Mouse (Mus musculus) fat pad, adult 2 months (tissue): ENCODE data around the gene Pde7b.

ENCODE experiments used
- DNase-seq: peaks from one replicate; pipeline ENCODE4 v3.0.0-alpha.2; 2011; ENCODE audit warnings: low read depth, low spot score; ENCODE audit errors: extremely low read depth

Gene Pde7b

DNA sequence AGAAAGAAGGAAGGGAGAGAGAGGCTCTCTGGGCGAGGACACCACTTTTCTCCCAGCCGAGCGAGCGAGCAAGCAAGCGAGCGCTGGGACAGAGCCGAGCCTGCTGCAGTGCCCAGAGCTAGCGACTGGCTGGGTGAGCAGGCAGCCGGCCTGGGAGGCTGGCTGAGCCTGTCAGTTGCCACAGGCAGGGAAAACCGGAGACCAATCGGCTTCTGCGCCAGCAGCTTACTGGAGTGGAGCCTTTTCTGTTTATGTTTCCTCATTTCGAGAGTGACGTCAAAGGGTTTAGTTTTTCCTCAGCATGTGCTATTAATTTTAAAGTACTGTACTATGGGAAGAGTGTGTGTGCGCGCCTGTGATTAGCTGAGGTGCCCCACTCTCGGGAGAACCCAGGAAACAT is at the start of gene Pde7b:
Pde7b (minus strand) TSS at position 173 of the 400 bp plus-strand sequence.
- DNase-seq = peak; percentile 8

DNA sequence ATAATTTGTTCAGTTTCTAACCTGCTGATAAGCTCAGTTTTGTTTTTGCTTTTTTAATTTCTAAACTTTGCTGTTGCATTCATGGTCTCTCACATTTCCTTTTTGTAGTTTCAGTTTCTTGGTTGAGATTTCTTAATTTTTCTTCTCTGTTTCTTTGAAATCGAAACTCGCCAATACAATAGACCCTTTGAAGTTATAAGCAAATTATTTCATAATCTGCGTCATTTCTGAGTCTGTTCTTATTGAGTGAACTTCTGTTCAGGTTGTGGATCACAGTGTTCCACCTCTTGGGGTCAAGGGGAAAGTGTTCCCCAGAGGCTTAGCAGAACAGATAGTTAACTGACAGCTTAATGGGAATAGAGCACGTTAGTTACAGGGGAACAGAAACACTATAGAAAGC is 47.2 kb upstream of the Pde7b start:
- DNase-seq = no peak

DNA sequence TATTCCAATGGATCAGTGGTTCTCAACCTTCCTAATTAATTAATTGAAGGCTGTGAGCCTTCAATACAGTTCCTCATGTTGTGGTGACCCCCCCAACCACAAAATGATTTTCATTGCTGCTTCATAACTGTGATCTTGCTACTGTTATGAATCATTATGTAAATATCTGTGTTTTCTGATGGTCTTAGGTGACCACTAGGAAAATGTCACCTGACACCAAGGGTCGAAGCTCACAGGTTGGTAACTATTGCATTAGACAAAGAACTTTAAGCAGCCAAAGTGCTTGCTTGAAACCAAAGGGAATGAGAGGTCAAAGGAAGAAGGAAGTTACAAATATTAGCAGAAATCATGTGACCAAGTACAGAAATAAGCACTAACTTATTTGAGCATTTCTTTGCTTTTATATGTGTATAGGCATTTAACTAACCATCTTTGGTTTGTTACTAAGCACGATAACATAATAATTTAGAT is 45.6 kb upstream of the Pde7b start:
- DNase-seq = no peak

DNA sequence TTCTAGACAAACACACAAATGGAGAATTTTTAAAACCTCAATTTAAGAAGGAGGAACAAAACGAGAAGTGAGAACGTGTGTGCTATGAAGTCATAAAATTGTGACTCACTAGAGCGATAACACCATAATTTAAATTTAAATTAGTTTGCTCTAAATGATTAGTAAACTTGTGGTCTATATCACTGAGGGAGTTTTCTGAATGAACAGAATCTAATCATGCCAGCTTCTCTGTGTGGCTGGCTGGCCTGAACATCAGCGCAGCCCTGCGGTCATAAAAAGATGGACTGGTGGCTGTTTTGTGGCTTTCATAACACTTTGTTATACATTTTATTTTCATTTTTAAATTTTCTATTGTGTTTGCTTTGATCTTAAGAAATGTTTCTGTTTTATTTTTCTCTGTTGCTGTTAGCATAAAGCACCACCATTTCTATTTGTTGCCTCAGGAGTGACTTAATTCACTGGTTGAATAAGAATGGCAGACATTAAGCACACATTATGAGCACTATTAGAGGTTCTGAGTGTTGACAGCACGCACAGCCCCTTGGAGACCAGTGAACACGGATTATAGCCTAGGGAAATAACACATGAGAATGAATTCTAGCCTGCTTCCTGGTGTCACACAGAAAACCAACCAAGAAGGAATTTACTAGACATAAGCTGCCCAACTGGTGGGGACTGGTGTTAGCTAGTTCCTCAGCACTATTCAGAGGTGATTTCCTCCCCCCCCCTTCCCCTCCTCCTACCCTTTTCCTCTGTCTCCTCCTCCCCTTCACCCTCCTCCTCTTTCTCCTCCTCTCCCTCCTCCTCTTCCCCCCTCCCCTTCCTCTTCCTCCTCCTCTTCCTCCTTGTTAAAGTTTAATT is 44.9 kb upstream of the Pde7b start:
- no peak for DNase-seq

DNA sequence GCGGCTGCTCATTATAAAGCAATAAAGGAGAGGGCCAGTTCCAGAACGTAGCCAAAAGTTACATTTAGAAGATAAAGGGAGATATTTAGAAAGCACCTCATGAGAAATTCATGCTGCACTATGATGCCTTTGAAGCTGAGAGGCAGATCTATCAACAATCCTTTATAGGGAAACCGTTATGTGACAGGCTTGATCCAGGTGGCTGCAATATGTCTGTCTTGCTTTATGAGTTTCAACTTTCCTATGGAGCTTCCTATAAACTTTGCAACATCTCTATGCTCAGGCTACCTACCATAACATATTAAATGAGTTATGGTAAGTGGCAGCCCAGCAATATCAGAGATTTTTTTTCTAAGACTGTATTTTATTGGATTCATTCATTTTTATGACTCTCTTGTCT is 39.5 kb upstream of the Pde7b start:
- DNase-seq = no peak

DNA sequence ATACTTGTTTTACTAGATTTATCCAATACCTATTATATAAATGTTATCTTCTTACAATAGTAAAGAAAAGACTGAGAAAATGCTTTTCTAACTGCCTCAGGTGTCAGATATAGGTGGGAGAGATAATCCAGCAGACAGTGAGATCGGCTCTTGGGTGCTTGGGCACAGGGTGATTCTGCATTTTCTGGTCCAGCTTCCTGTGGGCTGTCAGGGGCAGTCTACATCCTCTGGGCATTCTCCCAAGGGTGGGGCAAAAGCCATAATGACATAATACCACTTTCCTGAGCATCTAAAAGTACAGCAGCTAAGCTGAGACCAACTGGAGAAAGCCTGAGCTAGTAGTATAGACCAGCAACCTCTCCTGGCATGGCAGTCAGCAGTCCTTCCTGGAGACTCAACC is 34.1 kb upstream of the Pde7b start:
- DNase-seq = no peak

DNA sequence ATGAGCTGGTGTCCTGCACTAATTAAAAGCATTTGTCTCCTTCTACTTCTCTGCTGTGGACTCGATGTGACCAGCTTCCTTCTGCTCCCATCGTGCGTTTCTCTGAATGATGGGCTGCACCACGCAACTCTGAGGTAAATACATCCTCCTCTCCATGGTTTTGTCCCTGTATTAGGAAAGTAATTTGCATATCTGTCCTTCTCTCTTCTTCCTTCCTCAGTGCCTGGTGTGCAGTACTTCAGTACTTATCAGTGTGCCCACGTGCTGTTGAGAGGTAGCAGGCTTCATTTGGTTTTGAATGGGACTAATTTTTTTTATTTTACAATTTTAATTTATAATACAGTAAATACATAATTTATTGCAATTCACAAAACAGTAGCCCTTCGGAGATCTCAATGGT is 33.4 kb upstream of the Pde7b start:
- DNase-seq = no peak

DNA sequence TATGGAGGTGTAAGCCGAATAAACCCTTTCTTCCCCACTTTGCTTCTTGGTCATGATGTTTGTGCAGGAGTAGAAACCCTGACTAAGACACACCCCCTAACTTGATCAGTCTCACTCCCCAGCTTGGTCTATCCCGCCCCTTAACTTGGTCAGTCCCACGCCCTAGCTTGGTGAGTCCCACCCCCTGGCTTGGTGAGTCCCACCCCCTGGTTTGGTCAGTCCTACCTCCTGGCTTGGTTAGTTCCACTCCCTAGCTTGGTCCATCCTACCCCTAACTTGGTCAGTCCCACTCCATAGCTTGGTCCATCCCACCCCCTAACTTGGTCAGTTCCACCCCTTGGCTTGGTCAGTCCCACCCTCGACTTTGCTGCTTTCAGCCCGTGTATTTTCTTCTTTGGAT is 31.3 kb upstream of the Pde7b start:
- no peak for DNase-seq

DNA sequence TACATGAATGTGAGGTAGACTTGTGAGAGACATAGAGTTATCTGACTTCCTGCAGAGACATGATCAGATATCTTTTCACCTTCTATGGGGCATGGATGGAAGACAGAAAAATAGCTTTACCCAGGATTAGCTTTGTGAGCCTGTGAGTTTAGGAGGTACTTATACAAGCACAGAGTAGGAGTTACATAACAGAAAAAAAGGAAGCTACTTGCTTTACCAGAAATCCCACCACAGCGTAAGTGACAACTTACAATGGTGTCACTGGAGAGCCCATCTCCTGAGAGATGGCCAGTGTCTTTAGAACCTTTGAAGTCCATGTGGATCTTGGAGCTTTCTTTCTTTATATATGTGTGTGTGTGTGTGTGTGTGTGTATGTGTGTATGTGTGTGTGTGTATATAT is 28.0 kb upstream of the Pde7b start:
- no peak for DNase-seq

DNA sequence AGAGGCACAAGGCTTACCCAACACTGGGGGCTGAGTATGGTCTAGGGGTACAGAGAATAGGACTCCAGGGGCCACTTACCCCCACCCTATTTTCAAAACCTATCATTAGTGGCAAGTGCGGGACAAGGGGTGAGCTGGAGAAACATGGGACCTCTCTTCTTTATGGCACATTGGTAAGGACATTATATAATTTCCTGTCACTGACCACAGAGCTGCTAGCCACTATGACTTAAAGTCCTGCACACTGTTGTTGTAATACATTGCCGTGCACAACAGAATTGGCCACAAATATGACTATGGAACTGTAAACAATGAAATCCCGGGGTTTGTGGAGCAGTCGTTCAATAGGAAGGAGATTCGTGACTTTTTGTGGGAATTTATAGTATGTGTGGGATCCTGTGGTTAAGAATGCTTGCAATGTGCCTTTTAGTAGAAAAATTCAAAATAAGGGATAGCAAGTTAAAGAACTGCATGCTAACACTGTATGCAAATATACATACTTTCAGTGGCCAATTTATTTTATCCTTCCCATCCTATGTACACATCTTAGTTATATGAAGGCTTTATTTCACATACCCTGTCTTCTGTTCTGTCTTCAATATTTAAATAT is 25.9 kb upstream of the Pde7b start:
- DNase-seq = no peak

DNA sequence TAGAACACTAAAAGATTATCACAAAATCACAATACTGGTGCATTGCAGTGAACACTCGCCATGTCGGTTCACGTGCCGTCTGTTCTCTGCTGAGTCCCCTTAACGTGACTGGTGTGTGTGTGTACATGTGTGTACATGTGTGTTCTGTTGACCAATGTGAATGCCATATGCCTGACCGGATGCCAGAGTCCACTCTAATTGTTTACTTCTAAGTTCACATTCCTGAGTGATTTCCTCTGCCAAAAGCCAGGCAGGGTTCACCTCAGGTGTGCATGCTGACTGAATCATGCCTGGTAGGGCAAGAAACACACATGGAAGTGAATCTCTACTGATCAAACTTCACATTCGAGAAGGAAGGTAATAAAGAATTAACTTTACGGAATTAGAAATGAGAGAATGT is 24.1 kb upstream of the Pde7b start:
- no peak for DNase-seq

DNA sequence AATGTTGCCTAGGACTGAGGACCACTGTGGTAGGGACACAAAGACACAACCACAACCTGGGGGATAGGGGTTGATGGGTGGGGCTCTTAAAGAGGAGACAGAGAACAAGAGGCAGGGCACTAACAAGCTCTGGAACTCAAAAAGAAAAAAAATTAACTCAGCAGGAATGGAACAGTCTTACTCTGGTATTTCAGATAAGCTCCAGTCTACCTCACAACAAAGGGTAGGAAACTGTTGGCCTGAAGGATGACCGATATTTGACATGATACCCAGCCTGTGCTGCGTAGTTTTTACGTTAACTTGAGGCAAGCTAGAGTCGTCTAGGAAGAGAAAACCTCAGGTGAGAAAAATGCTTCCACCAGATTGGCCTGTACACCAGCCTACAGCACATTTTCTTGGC is 22.4 kb upstream of the Pde7b start:
- no peak for DNase-seq

DNA sequence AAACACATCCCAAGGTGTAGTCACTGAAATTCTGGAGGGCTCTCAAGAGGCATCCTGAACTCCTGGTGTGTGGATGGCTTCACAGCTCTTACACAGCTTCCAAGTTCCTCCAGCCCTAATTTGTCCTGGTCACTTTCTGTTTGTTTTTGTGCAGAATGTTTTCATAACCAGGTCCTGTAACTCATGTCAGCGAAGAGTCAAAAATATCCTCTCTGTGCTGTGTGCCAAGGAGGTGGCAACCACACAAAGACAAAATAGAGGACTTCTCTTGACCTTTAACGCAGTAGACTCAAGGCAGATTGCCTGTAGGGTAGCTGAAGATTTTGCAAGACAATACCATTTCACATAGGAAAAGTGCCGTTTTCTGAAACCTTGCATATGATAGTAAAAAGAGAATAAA is 14.9 kb upstream of the Pde7b start:
- no peak for DNase-seq

DNA sequence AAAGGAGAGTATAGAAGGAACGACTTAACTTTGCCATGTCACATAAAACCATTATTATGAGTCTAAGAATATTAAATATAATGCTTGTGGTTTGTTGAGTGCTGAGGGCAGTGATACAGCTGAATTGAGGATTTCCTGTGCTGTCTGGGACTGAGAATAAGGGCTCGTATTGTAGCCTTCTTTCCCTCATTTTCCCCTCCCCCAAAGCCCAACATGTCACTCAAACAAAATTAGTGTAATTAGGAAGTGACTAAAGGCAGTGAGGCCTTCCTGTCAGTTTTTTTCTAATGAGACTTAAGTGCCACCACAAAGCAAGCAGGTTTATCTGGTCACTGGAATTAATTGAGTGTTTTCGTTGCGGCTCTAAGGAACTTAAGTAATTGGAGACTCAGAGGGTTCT is 12.3 kb upstream of the Pde7b start:
- no peak for DNase-seq

DNA sequence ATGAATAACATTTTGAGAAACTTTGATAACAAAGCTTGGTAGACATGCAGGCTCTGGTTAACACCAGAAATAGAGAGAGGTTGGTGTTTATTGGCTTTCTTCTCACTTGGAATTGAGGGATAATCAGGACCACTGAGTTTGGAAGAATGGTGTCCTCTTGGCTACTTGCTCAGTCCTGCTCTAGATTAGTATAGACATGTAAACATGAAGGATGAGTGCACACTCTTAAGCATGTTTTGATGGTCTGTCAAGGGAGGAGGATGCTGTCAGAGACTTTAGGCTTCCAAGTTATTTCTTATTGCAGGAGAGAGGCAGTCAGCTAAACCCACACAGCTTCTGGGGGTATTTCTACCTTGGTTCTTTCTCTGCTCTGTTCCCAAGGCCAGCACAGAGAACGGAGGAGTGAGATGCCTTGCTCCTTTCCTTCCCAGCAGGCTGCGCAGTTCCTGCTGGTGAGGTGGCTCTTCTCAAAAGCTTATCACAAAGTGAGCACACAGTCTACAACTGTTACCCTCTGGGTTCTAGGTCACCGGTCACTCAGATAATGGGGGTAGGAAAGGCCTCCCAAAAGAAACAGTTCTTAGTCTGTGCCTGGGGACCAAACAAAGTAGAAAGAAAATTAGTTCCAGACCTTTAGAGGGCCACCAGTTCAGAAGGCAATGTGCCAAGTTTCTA is 11.0 kb upstream of the Pde7b start:
- DNase-seq = no peak

DNA sequence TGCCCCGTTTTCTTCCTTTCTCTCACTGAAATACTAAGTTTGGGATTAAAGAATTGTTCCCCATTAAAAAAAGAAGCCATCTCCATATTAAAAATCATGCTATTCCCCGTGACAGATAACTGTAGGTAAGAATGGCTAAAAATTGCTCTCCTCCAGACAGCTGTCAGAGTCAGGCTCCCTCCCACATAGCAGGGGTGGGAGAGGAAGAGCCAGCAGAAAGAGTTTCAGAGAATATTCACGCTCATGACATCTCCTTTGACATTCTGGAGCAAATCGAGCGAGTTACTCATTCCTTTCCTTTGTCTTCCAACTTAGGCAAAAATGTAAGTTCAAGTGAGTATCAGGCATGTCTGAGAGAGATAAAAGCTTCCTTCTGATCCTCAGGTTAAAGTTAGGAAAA is 8.7 kb upstream of the Pde7b start:
- no peak for DNase-seq

DNA sequence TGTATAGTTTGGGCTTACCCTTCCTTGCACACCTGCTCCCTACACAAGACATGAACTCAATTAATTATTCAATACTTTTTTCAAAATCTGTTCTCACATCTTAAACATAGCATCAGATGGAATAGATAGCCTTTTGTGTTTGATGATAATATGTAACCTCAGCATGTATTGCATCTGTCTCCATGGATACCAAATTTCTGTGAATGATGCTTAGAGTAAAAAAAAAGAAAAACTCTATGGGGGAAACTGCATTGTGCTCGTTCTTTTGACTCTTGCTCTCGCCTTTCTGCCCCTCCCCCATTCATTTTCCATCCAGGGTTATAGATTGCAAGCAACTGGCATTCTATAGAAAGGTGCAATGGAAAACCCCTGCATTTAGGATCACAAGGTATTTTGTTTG is 7.3 kb upstream of the Pde7b start:
- DNase-seq = no peak

DNA sequence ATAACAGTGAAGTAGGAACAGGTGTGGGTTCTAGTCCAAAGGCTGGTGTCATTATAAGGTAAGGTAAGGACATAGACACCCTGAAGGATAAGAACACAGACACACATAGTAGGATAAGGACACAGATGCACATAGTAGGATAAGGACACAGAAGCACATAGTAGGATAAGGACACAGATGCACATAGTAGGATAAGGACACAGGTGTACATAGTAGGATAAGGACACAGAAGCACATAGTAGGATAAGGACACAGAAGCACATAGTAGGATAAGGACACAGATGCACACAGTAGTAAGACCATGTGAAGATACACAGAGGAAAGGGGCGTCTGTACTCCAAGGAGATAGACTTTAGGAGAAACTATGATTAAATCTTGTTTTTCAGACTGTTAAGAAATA is 5.2 kb upstream of the Pde7b start:
- no peak for DNase-seq

DNA sequence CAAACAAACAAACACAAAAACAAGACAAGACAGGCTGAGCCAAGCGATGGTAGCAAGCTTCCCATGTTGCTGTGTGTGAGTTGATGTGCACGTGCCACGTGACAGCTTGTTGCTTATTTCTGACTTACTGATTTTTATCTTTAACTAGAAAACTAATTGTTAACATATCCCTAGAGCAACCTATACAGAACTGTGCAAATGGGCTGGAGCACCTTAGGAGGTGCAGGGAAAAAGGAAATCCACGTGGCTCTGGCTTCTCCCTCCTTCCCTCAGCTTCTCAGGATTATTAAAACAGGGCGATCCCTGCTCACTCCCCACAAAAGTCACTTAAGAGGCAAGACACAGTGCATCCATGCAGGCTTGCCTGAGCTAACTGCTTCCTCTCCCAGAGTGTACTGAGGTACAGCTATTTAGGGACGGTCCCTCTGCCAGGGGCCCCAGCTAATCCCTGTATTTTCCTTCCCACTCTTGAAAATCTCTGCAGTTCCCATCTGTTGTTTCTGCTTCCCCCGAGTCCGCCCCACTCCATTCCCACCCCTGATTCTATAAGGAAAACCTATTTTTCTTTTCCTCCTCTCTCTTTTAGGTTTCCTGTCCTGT is 606 bp upstream of the Pde7b start:
- no peak for DNase-seq

DNA sequence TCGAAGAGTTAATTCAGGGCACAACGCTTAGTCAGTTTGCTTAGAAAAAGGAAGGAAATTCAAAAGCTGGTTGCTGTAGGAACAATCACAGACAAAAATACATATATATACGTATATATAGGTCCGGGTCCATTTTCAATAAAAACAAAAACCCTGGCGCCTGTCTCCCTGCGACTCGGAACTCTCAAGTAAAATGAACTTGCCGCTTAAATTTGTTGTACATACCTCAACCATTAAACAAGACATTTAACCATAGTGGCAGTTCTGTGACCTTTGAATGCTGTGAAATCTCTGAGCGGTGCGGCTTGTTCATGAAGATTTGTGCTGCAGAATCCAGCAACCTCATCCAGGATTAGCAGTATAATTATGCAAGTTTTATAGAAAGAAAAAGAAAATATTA is 427 bp downstream of the Pde7b start:
- no peak for DNase-seq

DNA sequence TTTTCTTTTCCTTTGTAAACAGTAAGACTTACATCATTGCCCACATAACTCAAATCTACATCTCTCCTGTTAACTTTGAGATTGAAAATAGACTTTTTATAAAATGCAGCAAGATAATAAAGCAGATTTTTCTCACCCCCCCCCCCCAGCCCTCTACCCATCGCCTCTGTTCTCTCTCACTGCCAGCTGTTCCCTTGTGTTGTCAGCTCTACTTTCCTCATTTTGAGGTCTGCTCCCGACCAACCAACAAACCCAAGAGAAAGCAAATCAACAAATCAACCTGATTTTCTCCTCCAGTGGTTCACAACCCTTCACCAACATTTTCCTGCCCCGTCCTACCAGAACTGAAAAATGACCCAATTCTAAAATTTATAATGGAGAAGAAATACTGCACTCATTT is 916 bp downstream of the Pde7b start:
- no peak for DNase-seq

DNA sequence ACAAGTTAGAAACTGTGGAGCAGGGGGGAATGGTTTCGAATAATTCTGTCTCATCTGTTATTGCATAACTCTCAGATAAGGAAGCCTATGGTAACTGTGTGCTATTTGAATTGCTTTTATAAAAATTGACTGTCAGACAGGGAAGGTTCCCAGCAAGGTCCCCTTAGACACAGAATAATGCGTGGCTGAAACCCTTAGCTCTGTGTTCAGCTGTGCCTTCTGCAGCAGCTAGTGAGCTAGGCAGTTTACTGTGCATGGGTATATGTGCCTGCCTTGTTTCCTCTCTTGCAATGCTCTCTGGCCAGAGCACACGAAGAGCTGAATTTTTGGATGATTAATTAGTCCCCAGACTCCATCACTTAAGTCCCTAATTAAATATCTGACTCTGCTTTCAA is 1.4 kb downstream of the Pde7b start:
- DNase-seq = no peak
